Mouse (Mus musculus) 416B (cell line): ENCODE measurements around the gene Card19.

Source experiments
- DNase-seq: peaks from one replicate; pipeline ENCODE4 v3.0.0; 2011; ENCODE audit warnings: low read depth

Card19 gene

DNA sequence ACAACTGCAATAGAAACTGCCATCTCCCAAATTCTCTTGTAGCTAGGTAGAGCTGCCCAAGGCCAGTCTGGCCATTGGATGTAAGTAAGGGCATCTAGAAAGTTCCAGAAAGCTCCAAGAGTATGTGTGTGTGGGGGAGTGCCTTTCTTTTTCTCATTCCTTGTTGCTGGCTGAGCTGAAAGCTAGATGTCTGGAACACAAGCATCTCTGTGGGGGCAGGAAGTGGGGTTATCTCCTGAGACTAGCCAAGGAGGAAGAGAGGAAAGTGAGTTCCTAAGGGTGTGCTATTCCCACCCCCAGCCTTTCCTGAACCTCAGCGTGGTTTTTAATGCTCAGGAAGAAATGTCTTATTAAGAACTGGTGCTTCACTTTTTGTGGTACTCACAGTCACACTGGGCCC is 44.1 kb downstream of the Card19 start:
- DNase-seq, result no peak

- no peak for DNase-seq
Observed at GRCm38 (mm10) chr13:49170623-49171022, 45.2 kb downstream of the Card19 start.

DNA sequence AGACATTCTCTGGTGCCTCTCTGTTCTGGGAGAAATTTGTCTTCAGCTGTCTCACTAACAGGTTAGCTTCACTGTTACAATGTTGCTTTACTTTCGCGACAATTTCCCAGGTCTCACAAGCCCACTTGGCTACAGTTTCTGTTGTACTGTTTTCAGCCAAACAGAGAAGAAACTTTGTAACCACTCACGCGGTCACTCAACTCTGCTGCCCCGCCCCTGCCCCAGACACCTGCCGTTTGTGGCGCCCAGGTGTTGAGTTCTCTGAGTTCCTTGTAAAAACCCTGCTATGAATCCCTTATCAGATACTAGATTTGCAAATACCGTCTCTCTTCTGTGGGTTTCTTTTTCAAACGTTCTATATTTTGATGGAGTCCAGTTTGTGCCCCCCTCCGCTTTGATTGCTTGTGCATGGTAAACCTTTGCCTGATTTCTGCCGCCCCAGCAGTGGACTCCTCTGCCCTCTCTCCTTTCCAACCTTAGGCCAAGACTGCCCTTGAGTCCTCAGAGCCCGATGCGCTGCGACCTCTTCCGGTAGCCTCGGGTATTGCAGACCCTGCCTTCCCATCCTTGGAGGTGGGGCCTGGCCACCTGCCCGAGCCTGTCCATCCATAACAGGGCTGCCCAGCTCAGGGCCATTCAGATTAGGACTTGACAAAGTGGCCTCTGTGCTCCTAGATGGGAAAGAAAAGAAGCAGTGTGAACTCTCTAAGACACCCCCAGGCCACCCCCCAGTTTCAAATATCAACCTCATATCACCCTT is 46.2 kb downstream of the Card19 start:
- peak; percentile 73 for DNase-seq

- DNase-seq, result peak; percentile 50
Observed at GRCm38 (mm10) chr13:49167081-49167480, 48.8 kb downstream of the Card19 start.

DNA sequence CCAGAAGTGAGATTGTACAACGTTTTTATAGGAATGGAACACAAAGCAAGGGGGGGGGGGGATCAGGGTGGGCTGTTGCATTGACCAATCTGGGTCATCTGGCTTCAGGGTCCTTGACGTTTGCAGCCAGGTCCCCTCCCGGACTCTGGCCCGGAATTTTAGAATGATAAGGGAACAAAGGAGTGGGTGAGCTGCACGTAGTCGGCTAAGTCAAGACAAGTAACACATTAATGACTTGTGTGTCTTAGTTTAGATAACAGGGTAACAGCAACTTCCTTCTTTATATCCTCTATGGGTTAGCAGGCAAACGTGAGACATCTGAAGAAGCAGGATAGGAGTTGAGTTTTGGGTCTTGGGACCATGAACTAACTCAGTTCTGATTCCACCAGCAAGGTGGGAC is 52.2 kb downstream of the Card19 start:
- no peak for DNase-seq

DNA sequence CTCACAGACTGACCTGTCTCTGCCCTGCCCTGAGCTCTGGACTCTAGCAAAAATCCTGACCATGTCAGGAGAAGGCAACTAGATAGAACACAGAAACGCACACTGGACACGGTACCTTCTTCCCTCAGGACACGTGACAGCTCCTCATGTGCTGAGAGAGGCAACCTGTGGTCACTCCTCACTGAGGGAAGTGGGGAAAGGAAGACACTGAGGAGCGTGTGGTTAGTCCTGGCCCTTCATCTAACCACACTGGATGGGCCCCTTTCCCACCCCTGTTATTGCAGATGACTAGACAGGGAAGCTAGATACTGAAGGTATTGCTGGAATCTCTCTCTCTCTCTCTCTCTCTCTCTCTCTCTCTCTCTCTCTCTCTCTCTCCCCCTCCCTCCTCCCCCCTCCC is 53.1 kb downstream of the Card19 start:
- DNase-seq, result peak; percentile 75

DNA sequence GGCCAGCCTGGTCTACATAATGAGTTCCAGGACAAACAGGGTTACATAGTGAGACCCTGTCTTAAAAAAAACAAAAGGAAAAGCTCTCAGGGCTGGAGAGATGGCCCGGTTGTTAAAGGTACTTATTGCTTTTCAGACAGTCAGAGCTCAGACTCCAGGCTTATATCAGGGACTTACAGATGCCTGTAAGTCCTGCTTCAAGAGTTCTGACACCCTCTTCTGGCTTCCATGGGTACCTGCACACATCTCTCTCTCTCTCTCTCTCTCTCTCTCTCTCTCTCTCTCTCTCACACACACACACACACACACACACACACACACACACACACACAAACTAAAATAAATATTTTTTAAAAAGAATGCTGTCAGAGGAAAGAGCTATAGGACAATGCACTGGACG is 54.6 kb downstream of the Card19 start:
- DNase-seq, result peak; percentile 58

DNA sequence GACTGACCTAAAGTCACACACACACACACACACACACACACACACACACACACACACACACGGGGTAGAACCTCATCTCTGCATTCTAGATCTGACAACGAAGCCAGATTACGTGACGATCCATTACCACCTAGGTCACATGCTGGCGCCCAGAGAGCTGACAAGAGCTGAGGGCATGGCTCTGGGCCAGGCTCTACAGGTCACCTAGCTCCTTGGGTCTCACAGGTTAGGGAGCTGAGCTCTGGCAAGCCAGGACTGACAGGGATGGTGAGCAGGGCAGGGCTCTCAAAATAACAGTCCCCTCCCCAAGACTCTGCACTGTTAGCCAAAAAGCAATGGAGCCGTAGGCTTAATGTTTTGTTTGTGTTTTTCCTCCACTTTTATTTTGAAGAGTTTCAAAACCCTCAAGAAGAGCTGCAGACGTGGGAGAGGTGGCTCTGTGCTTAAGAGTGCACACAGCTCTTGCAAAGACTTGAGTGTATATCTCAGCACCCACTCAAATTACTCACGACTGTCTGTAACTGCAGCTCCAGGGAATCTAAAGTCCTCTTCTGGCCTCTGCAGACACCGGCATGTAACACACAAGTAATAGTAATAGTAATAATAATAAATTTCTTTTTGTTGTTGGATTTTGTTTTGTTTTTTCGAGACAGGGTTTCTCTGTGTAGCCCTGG is 57.7 kb downstream of the Card19 start:
- DNase-seq, result no peak

- DNase-seq, result no peak
Observed at GRCm38 (mm10) chr13:49156645-49157044, 59.2 kb downstream of the Card19 start.

GRCm38 (mm10) chr13:49154621-49155020 is 61.2 kb downstream of the Card19 start:
- no peak for DNase-seq

- no peak for DNase-seq
Observed at GRCm38 (mm10) chr13:49154028-49154427, 61.8 kb downstream of the Card19 start.
